Mouse (Mus musculus): ENCODE data around the gene Mettl7a2. TPM values are rescaled to one million over a fixed set of nuclear protein-coding genes. Genes with fewer than 3 reads are reported as not detected.

Gene Mettl7a2
- total and polyA plus RNA-seq, 3 experiments = not detected

- no peak for TF ChIP-seq USF2 (IDR thresholded peaks at IDR 0.05; ENCODE audit: borderline replicate concordance in 1 of 2, insufficient read depth in 1 of 2, low read depth in 1 of 2, low read length in 2 of 2)
- TF ChIP-seq POLR2AphosphoS5 (IDR thresholded peaks at IDR 0.05; ENCODE audit: borderline replicate concordance, low read depth, low read length) = no peak
- no peak for TF ChIP-seq E2F4 (IDR thresholded peaks at IDR 0.05; ENCODE audit: borderline replicate concordance, low read depth, low read length)
- TF ChIP-seq UBTF (IDR thresholded peaks at IDR 0.05; ENCODE audit: borderline replicate concordance, insufficient read depth, low read depth, low read length) = no peak
- TF ChIP-seq HCFC1 (IDR thresholded peaks at IDR 0.05; ENCODE audit: low read depth, low read length) = no peak; the same call in 1 of the 2 replicates
- peak; percentile 41; the same call in 1 of the 2 replicates for TF ChIP-seq MAZ (IDR thresholded peaks at IDR 0.05; ENCODE audit: low read depth, low read length)
- 0 out of 2 replicates have a peak, but pooled peaks have one; percentile 5 for TF ChIP-seq USF1 (IDR thresholded peaks at IDR 0.05; ENCODE audit: low read depth, low read length)
- TF ChIP-seq GABPA (IDR thresholded peaks at IDR 0.05; ENCODE audit: low read depth, low read length) = no peak
- peak; percentile 72 for TF ChIP-seq GATA1 (IDR thresholded peaks at IDR 0.05; ENCODE audit: low read depth, low read length)
- no peak for TF ChIP-seq MAFK (IDR thresholded peaks at IDR 0.05; ENCODE audit: borderline replicate concordance, low read depth, low read length)
- TF ChIP-seq POLR2A (IDR thresholded peaks at IDR 0.05; ENCODE audit: control insufficient read depth in 1 of 2, insufficient read depth in 1 of 2, low read depth in 1 of 2, low read length in 2 of 2, poor library complexity in 1 of 2) = no peak; a peak in 1 of 4 replicates
- 0 out of 2 replicates have a peak, but pooled peaks have one; percentile 23 for TF ChIP-seq ELF1 (IDR thresholded peaks at IDR 0.05; ENCODE audit: low read depth, low read length)
- TF ChIP-seq SMC3 (IDR thresholded peaks at IDR 0.05; ENCODE audit: low read depth, low read length) = no peak
- 0 out of 2 replicates have a peak, but pooled peaks have one; percentile 24 for TF ChIP-seq MYC (IDR thresholded peaks at IDR 0.05; ENCODE audit: low read depth, low read length)
- TF ChIP-seq TBP (IDR thresholded peaks at IDR 0.05; ENCODE audit: low read depth, low read length) = no peak
- peak; percentile 56 for TF ChIP-seq RCOR1 (IDR thresholded peaks at IDR 0.05; ENCODE audit: low read depth, low read length)
- TF ChIP-seq NELFE (IDR thresholded peaks at IDR 0.05; ENCODE audit: low read depth, low read length) = peak; percentile 14; the same call in 1 of the 2 replicates
- TF ChIP-seq ZMIZ1 (IDR thresholded peaks at IDR 0.05; ENCODE audit: low read depth, low read length) = peak; percentile 45; the same call in 1 of the 2 replicates
These were observed 49.5 kb upstream of the Mettl7a2 start (continued) for GRCm38 (mm10) chr15:100303428-100304018.

- Histone ChIP-seq H3K36me3 (ENCODE audit: control insufficient read depth in 1 of 2, insufficient read depth in 2 of 2, low read length in 2 of 2) (peaks cover 0 to 33% of the 10 kb centered on the region in 2 experiments; a peak in 2 of 4 replicates), H3K79me2 (ENCODE audit: control insufficient read depth, insufficient read depth, low read length, poor library complexity) (peaks cover 7% of the 10 kb centered on the region), H3K27me3 (ENCODE audit: control insufficient read depth in 1 of 2, insufficient read depth in 2 of 2, low read length in 2 of 2) (no peaks in the 10 kb centered on the region), H3K4me1 (ENCODE audit: control insufficient read depth in 1 of 2, insufficient read depth in 2 of 2, low read length in 2 of 2) (peaks cover 31 to 37% of the 10 kb centered on the region in 2 experiments), H3K9ac (ENCODE audit: control insufficient read depth, low read depth, low read length, poor library complexity, severe bottlenecking) (peak within 1 kb of the TSS; percentile 80), H3K4me3 (ENCODE audit: control insufficient read depth in 1 of 2, insufficient read depth in 1 of 2, low read depth in 2 of 2, low read length in 2 of 2) (peak within 1 kb of the TSS; percentile 92 to 99), H3K27ac (ENCODE audit: control insufficient read depth, low read depth, low read length) (peak within 1 kb of the TSS; percentile 99), H3K9me3 (replicated peaks; ENCODE audit: insufficient read depth, low read length) (no peaks in the 10 kb centered on the region)
- DNase-seq (ENCODE audit: low read depth, low spot score) = peak; percentile 97
- TF ChIP-seq MEF2A (IDR thresholded peaks at IDR 0.05; ENCODE audit: extremely low read depth, insufficient replicate concordance, low read depth, low read length, poor library complexity, severe bottlenecking) = no peak
- no peak for TF ChIP-seq CHD2 (IDR thresholded peaks at IDR 0.05; ENCODE audit: low read length)
- peak; percentile 84; the same call in 1 of the 2 replicates for TF ChIP-seq MAFK (IDR thresholded peaks at IDR 0.05; ENCODE audit: borderline replicate concordance, low read depth, low read length)
- peak; percentile 43; the same call in 1 of the 2 replicates for TF ChIP-seq POLR2AphosphoS5 (IDR thresholded peaks at IDR 0.05; ENCODE audit: borderline replicate concordance, low read depth, low read length)
- peak; percentile 63 for TF ChIP-seq RCOR1 (IDR thresholded peaks at IDR 0.05; ENCODE audit: low read depth, low read length)
- peak; percentile 88 for TF ChIP-seq NELFE (IDR thresholded peaks at IDR 0.05; ENCODE audit: low read depth, low read length)
- TF ChIP-seq TAL1 (IDR thresholded peaks at IDR 0.05; ENCODE audit: low read length) = no peak
- peak; percentile 34; the same call in 1 of the 2 replicates for TF ChIP-seq GATA1 (IDR thresholded peaks at IDR 0.05; ENCODE audit: low read depth, low read length)
- no peak for TF ChIP-seq BHLHE40 (IDR thresholded peaks at IDR 0.05; ENCODE audit: borderline replicate concordance, low read depth, low read length)
- peak; percentile 33; the same call in 1 of the 2 replicates for TF ChIP-seq MAX (IDR thresholded peaks at IDR 0.05; ENCODE audit: low read length)
- TF ChIP-seq ZC3H11A (IDR thresholded peaks at IDR 0.05; ENCODE audit: low read depth, low read length) = no peak
- peak; percentile 85 for TF ChIP-seq MAZ (IDR thresholded peaks at IDR 0.05; ENCODE audit: low read depth, low read length)
- TF ChIP-seq POLR2A (IDR thresholded peaks at IDR 0.05; ENCODE audit: control insufficient read depth in 1 of 2, insufficient read depth in 1 of 2, low read depth in 1 of 2, low read length in 2 of 2, poor library complexity in 1 of 2) = peak; percentile 64 to 77; a peak in 3 of 4 replicates
- peak; percentile 89; the same call in 1 of the 2 replicates for TF ChIP-seq CHD1 (IDR thresholded peaks at IDR 0.05; ENCODE audit: low read depth, low read length)
- no peak for TF ChIP-seq ZNF384 (IDR thresholded peaks at IDR 0.05; ENCODE audit: low read depth, low read length)
- peak; percentile 95 for TF ChIP-seq SIN3A (IDR thresholded peaks at IDR 0.05; ENCODE audit: low read length)
- 0 out of 2 replicates have a peak, but pooled peaks have one; percentile 25 for TF ChIP-seq ELF1 (IDR thresholded peaks at IDR 0.05; ENCODE audit: low read depth, low read length)
- TF ChIP-seq NRF1 (IDR thresholded peaks at IDR 0.05; ENCODE audit: insufficient read depth, low read depth, low read length, poor library complexity, severe bottlenecking) = peak; percentile 65
These were observed 48.7 kb upstream of the Mettl7a2 start, which contains the start of gene Mettl7a1 for GRCm38 (mm10) chr15:100304019-100304991. Mettl7a1 (plus strand) TSS chr15:100304140.
